Mouse (Mus musculus) erythroblast, embryonic 14.5 days (primary cell): ENCODE measurements around the gene Ubqln1. TPM values are rescaled to one million over a fixed set of nuclear protein-coding genes. Genes with fewer than 3 reads are reported as not detected.
A peak's percentile ranks its signal among the peaks of the same experiment; 100 is the strongest.

Experiments
- H3K27me3 ChIP-seq: 2 replicates; pipeline ENCODE4 v1.6.1; 2012; ENCODE audit warnings: inconsistent platforms; ENCODE audit not compliant: control insufficient read depth
- H3K36me3 ChIP-seq: 2 replicates; pipeline ENCODE4 v1.6.1; 2012; ENCODE audit warnings: mild to moderate bottlenecking, inconsistent platforms; ENCODE audit not compliant: control insufficient read depth
- H3K4me1 ChIP-seq: 2 replicates; pipeline ENCODE4 v1.6.1; 2012; ENCODE audit warnings: inconsistent platforms; ENCODE audit not compliant: control insufficient read depth
- H3K4me3 ChIP-seq: replicated peaks from 2 replicates; pipeline ENCODE3; 2012; ENCODE audit warnings: moderate library complexity, mild to moderate bottlenecking, inconsistent platforms
- H3K9me3 ChIP-seq: 2 replicates; pipeline ENCODE4 v1.6.1; 2012; ENCODE audit warnings: low read length, inconsistent platforms, mixed read lengths; ENCODE audit not compliant: control insufficient read depth
- GATA1 ChIP-seq: IDR thresholded peaks from 2 replicates; pipeline ENCODE4 v1.6.1; 2012; ENCODE audit warnings: low read length, inconsistent platforms, mixed read lengths
- TAL1 ChIP-seq: IDR thresholded peaks from 3 replicates; pipeline ENCODE4 v1.6.1; 2012; ENCODE audit warnings: low read length, inconsistent platforms, mixed read lengths
- polyA plus RNA-seq: library from polyadenylated mRNA; stranded (reverse); fragments of >175 nt; gene quantifications from 2 replicates; pipeline ENCODE4 v1.2.3, GENCODE M21; 2012

Gene Ubqln1
- polyA plus RNA-seq, 1 experiment: 4.3 TPM

DNA sequence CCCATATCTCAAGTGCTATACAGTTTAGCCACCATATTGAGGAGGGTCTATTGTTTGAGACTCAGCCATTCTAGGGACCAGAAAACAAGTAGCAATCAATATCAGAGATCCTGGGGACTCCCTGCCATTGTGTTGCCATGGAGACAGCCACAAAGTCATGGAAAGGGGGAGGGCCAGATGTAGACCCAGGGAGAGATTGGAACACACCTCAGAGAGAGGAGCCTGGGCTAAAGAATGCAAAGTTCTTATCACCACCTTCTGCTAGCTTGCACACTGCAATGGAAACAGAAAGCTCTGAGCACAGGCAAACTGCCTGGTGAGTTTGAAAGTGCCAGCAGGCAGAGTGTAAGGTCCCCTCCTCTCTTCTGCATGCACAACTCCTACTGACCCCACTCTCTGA is 47.3 kb downstream of the Ubqln1 start:
- Histone ChIP-seq H3K27me3 (no peaks in the 10 kb centered on the region), H3K9me3 (peaks cover 3% of the 10 kb centered on the region), H3K4me3 (no peak overlapping the region), H3K36me3 (peaks cover 41% of the 10 kb centered on the region), H3K4me1 (no peaks in the 10 kb centered on the region)
- TF ChIP-seq TAL1 (no peak), GATA1 (no peak)

DNA sequence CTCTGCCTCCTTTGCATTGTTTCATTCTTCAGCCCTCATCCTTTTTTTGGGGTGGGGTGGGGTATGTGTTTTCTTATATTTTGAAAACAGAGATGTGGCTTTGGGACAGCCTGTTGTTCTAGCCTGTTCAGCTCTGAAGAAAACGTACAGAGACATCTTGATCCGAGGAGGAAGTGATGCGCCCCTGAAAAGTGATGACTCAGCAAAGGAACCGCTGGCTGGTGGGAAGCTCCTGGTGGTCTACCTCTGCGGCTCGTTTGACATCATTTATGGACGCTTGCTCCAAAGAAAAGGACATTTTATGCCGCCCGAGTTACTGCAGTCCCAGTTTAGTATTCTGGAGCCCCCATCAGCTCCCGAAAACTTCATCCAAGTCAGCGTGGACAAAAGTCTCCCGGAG is 52.1 kb downstream of the Ubqln1 start:
- Histone ChIP-seq H3K27me3 (no peaks in the 10 kb centered on the region), H3K4me3 (no peak overlapping the region), H3K36me3 (peaks cover 43% of the 10 kb centered on the region), H3K9me3 (peaks cover 10% of the 10 kb centered on the region), H3K4me1 (peaks cover 5% of the 10 kb centered on the region)
- no peak for TF ChIP-seq GATA1

DNA sequence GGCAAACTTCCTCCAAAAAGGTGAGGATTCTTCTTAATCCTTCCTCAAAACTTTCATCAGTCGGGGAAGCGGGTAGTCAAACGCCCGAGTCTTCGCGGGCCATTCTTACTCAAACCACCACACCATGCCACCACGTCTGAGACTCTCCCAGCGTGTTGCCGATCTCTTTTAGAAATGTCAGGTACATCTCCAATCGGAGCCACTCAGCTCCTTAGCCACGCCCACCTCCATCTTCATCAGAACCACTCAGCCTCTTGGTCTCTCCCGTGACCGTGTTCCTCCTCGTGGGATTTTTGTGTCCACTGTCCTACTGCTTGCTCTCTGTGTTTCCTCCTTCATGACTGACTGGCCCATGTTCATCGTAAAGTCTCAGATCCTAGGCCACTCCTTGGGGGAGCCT is 54.7 kb downstream of the Ubqln1 start:
- peaks cover 37% of the 10 kb centered on the region for H3K36me3 ChIP-seq
- H3K4me1 ChIP-seq: peaks cover 27% of the 10 kb centered on the region

DNA sequence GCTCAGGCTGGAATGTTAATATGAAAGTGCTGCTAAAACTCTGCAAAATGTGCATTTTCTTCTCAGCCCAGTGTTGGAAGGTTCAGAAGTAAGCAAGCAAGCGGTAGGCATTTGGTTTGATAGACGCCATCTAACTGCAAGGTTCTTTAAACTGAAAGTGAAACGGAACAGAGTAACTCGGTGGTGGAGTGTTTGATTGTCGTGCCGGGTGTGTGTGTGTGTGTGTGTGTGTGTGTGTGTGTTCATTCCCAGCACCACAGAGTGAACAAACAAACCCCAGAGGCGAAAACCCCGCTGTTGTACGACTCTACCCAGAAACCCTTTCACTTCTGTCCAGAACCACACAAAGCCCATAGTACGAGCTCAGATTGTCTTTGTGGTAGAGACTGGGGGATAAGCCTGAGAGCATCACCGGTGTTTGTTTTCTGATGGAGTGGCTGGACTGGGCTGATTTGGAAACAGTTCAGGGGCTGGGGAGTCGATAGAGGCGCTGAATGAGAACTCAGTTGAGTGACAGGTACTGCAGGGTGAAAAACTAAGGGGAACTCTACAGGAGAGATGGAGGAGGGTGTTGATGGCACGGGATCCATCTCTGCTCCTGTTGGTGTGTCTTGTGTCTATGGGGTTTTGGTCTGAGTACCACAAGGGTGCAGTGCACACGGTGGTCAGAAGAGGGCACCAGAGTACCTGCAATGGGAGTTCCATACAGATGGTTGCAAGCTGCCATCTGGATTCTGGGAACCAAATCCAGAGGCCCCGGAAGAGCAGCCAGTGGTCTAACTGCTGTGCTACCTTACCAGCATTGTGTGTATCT is 57.1 kb downstream of the Ubqln1 start:
- peaks cover 10% of the 10 kb centered on the region for H3K9me3 ChIP-seq
- peaks cover 28% of the 10 kb centered on the region for H3K4me1 ChIP-seq
- peak overlapping the region; percentile 79 for H3K4me3 ChIP-seq
- no peak for TF ChIP-seq TAL1
- TF ChIP-seq GATA1: no peak
- H3K36me3 ChIP-seq: peaks cover 29% of the 10 kb centered on the region
- no peaks in the 10 kb centered on the region for H3K27me3 ChIP-seq

More for the DNA sequence above, 54.7 kb downstream of the Ubqln1 start:
- Histone ChIP-seq H3K4me3 (no peak overlapping the region), H3K9me3 (peaks cover 10% of the 10 kb centered on the region), H3K27me3 (no peaks in the 10 kb centered on the region)
- no peak for TF ChIP-seq GATA1
- TF ChIP-seq TAL1: no peak

DNA sequence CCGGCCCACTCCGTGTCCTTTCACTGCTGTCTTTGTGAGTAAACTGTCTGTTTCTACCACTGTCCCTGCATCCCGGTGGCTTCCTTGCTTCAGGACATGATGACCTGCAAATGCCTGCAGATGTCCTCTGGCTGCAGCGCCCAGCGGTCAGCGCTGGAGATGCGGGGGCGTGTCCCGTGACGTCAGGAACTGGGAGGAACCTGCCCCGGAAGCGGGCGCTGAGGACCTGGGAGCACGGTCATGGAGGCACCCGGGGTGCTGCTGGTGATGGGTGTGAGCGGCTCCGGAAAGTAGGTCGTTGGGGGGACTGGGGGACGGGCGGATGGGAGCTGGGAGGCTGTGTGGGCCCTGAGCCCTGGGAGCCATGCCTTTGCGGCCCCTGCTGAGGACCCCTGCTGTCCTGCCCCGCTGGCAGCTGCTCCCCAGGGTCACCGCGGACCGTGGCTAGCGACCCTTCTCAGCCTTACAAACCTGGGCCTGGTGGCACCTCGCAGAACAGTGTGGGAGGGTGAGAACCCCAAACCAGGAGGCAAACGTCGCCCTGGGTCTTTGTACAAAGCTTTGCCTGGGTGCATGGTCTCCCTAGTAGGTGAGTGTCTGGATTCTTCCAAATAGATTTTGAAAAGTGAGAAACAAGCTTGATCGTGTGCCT is 57.9 kb downstream of the Ubqln1 start, which contains the start of gene Idnk:
Gene Idnk, plus strand, starts transcription at position 203 of the 652 bp plus-strand sequence.
- Histone ChIP-seq H3K27me3 (no peaks in the 10 kb centered on the region), H3K4me1 (peaks cover 28% of the 10 kb centered on the region)
- no peak for TF ChIP-seq GATA1
- TF ChIP-seq TAL1: no peak

DNA sequence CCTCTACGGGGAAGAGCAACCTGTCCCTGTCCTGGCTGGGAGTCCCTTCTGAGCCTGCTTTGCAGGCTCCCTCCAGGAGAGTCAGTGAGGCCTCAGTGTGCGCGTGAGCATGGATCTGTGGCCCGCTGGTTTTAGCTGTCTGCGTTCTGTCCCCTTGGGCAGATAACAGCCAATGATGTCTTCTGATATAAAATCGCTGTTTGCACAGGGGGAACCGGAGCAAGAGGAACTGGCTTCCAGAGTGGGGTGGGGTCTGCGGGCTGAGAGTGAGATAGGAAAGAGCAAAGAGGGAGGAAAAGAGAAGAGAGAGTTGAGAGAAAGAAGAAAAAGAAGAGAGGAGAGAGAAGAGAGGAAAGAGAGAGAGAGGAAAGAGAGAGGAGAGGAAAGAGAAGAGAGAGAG is 58.4 kb downstream of the Ubqln1 start:
- Histone ChIP-seq H3K36me3 (peaks cover 23% of the 10 kb centered on the region), H3K27me3 (no peaks in the 10 kb centered on the region; the same call in 1 of the 2 replicates), H3K9me3 (peaks cover 10% of the 10 kb centered on the region), H3K4me1 (peaks cover 28% of the 10 kb centered on the region), H3K4me3 (peak overlapping the region; percentile 79)
- TF ChIP-seq TAL1: no peak
- no peak for TF ChIP-seq GATA1

More for the DNA sequence above, 57.9 kb downstream of the Ubqln1 start, which contains the start of gene Idnk:
- H3K9me3 ChIP-seq: peaks cover 10% of the 10 kb centered on the region
- peak within 1 kb of the TSS; percentile 79 for H3K4me3 ChIP-seq
- peaks cover 26% of the 10 kb centered on the region for H3K36me3 ChIP-seq

DNA sequence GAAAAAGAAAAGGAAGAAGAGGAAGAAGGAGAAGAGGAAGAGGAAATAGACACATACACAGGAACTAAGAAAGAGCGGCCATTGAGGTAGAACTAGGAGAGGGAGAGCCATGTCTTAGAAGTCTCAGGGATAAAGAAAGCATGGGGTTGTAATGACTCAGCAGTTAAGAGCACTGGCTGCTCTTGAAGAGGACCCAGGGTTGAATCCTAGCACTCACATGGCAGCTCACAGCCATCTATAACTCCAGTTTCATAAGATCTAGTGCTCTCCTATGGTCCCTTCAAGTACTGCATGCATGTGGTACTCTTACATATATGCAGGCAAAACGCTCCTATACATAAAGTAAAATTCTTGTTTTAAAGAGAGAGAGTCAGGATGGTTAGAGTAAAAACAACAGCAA is 59.4 kb downstream of the Ubqln1 start:
- Histone ChIP-seq H3K36me3 (peaks cover 16% of the 10 kb centered on the region), H3K27me3 (peaks cover 4% of the 10 kb centered on the region), H3K4me1 (peaks cover 28% of the 10 kb centered on the region), H3K9me3 (peaks cover 5% of the 10 kb centered on the region; the same call in 1 of the 2 replicates), H3K4me3 (no peak overlapping the region)
- TF ChIP-seq GATA1 (no peak), TAL1 (no peak)

DNA sequence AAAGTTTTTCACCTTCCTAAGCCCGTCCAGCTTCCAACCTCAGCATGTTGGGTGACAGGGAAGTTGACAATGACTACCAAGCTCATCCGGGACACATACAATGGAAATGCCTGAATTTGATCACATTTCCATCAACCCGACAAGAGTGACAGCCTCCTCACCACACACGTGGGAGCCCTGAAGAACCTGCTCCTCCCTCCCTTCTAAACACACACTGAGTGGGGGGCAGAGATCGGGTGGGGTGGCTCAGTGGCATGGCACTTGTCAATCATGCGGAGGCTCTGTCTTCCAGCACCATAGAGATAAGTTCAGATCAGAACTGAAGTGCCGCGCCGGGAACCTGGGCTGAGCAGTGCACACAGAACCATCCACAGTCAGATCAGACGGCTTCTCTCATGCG is 65.0 kb downstream of the Ubqln1 start:
- no peak for TF ChIP-seq GATA1
- TF ChIP-seq TAL1: no peak
- H3K36me3 ChIP-seq: no peaks in the 10 kb centered on the region
- peaks cover 21% of the 10 kb centered on the region for H3K4me1 ChIP-seq
- H3K27me3 ChIP-seq: peaks cover 19% of the 10 kb centered on the region
- no peak overlapping the region for H3K4me3 ChIP-seq
- H3K9me3 ChIP-seq: peaks cover 11% of the 10 kb centered on the region

DNA sequence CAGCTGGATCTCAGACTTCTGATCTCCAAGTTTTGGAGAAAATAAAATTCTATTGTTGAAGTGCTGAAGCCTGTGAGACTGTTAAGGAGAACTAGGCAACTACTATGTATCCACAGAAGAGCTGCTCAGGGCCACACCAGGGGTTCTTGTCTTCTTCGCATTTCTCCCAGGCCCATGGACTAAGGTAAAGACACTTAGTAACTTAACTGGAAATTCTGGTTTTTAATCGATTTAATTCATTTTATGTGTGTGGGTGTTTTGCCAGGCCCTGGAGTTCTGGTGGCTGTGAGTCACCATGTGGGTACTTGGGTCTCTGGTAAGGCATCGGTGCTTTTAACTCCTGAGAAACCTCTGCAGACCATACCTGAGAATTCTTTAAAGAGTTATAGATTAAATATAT is 65.8 kb downstream of the Ubqln1 start:
- peaks cover 20% of the 10 kb centered on the region for H3K4me1 ChIP-seq
- no peak overlapping the region for H3K4me3 ChIP-seq
- peaks cover 19% of the 10 kb centered on the region for H3K27me3 ChIP-seq
- H3K36me3 ChIP-seq: no peaks in the 10 kb centered on the region
- TF ChIP-seq TAL1: no peak
- no peak for TF ChIP-seq GATA1
- peaks cover 11% of the 10 kb centered on the region for H3K9me3 ChIP-seq
